Mouse (Mus musculus) heart, embryonic 12.5 days (tissue): ENCODE measurements around the gene Cdh18. TPM values are rescaled to one million over a fixed set of nuclear protein-coding genes. Genes with fewer than 3 reads are reported as not detected.
"Not testable (repeated sequence)": the region's sequence is repeated elsewhere in the genome, so short reads cannot be mapped to it uniquely, and the experiment has no call there.

Experiments
- ATAC-seq: fragments of 200-750 bp; cut with Nextera tagmentation; 2 replicates; pipeline ENCODE4 v1.8.0; 2017; ENCODE audit warnings: moderate TSS enrichment, moderate library complexity; ENCODE audit not compliant: insufficient number of reproducible peaks, low FRiP score
- H3K27ac ChIP-seq: fragments of 300-500 bp; sonication (generic); 2 replicates; pipeline ENCODE4 v1.5.1; 2016; ENCODE audit warnings: mild to moderate bottlenecking, moderate library complexity; ENCODE audit not compliant: poor library complexity, severe bottlenecking
- H3K27me3 ChIP-seq: fragments of 300-500 bp; sonication (generic); replicated peaks from 2 replicates; pipeline ENCODE4 v1.6.1; 2016; ENCODE audit warnings: mild to moderate bottlenecking, moderate library complexity
- H3K36me3 ChIP-seq: fragments of 300-500 bp; sonication (generic); 2 replicates; pipeline ENCODE4 v1.6.1; 2016; ENCODE audit warnings: mild to moderate bottlenecking, moderate library complexity
- H3K4me1 ChIP-seq: fragments of 300-500 bp; sonication (generic); replicated peaks from 2 replicates; pipeline ENCODE4 v1.6.1; 2016; ENCODE audit warnings: mild to moderate bottlenecking
- H3K4me2 ChIP-seq: fragments of 300-500 bp; sonication (generic); 2 replicates; pipeline ENCODE4 v1.6.1; 2016; ENCODE audit warnings: mild to moderate bottlenecking, moderate library complexity
- H3K4me3 ChIP-seq: fragments of 300-500 bp; sonication (generic); 2 replicates; pipeline ENCODE4 v1.5.1; 2016; ENCODE audit warnings: mild to moderate bottlenecking
- H3K9ac ChIP-seq: fragments of 300-500 bp; sonication (generic); 2 replicates; pipeline ENCODE4 v1.6.1; 2016; ENCODE audit warnings: mild to moderate bottlenecking, moderate library complexity
- H3K9me3 ChIP-seq: fragments of 300-500 bp; sonication (generic); replicated peaks from 2 replicates; pipeline ENCODE4 v1.6.1; 2016; ENCODE audit warnings: mild to moderate bottlenecking, moderate library complexity
- WGBS: fragments of 180-500 bp; shearing (Covaris S2); methylation state at CpG from one replicate; pipeline ENCODE4 v1.1.7; 2016; 5-methylcytosine and 5-hydroxymethylcytosine counted together
- polyA plus RNA-seq: library from polyadenylated mRNA; unstranded; fragments of >200 nt; fragmentation: Nextera tagmentation; extraction: Ambion mirVana; gene quantifications from 2 replicates; pipeline ENCODE4 v1.2.1, GENCODE M21; 2016

The Cdh18 gene
- polyA plus RNA-seq, 1 experiment from 2014 or later = 0.10 TPM

DNA sequence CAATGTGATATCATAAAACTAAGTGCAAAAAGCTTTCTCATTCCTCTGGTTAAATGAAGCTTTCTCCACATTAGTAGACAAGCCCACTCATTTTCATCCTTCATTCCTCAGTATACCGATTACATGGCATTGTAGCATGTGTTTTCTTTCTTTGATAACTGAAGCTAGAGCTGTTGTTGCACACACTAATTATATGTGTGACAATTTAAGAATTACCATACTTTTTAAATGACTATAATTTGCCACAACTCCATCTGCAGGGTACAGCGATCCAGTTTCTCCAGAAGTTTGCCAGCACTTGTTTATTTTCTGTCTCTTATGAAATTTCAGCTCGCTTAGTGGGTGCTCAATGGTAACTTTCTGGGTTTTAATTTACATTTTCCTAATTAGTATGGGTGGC lies 663.2 kb downstream of the Cdh18 start:
- no peak for ATAC-seq
- Histone ChIP-seq H3K4me3 (no peak overlapping the region), H3K9me3 (no peaks in the 10 kb centered on the region), H3K27me3 (no peaks in the 10 kb centered on the region), H3K27ac (no peak overlapping the region), H3K9ac (no peak overlapping the region), H3K36me3 (no peaks in the 10 kb centered on the region), H3K4me1 (no peaks in the 10 kb centered on the region), H3K4me2 (no peak overlapping the region)
- 82% methylated on average over 3 of the region's 3 CpGs for WGBS

GRCm38 (mm10) chr15:23230616-23231015 lies 681.8 kb downstream of the Cdh18 start:
- ATAC-seq = no peak
- H3K4me3 ChIP-seq = no peak overlapping the region
- 55% methylated on average over 2 of the region's 2 CpGs for WGBS

DNA sequence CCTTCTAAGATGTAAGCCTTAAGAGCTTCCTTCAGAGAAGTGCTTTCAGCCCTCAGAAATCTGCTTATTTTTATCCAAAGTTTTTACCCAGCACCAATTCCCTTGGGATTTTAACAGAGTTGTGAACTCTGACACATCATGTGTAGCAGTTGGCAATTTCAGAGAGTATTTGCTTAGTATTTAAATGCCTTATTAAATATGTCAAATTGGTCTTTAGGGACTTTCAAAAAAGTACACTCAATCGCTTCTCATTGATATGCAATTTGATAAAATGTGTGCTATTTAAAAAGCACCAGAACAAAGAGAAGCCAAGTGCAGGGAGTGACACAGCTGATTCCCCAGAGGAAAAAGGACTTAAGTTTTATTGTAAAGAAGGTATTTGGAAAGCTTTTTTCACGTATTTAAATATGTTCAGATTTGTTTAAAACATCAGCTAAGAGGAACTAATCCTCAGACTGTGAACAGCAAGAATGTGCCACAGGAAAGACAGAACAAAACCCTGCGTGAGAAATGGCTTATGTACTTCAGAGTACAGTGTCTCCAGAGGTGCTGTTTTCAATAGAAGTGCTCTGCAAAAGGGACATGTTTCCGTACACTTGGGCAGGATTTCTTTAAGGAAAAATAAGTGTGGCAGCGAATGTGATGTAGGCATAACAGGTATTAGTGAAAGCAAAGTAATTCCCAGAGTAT lies 709.1 kb downstream of the Cdh18 start:
- no peaks in the 10 kb centered on the region for H3K4me1 ChIP-seq
- 63% methylated on average over 5 of the region's 5 CpGs for WGBS

More at GRCm38 (mm10) chr15:23230616-23231015, 681.8 kb downstream of the Cdh18 start:
- Histone ChIP-seq H3K27me3 (no peaks in the 10 kb centered on the region), H3K4me1 (no peaks in the 10 kb centered on the region), H3K9me3 (no peaks in the 10 kb centered on the region), H3K36me3 (no peaks in the 10 kb centered on the region), H3K9ac (no peak overlapping the region), H3K4me2 (no peak overlapping the region), H3K27ac (no peak overlapping the region)

DNA sequence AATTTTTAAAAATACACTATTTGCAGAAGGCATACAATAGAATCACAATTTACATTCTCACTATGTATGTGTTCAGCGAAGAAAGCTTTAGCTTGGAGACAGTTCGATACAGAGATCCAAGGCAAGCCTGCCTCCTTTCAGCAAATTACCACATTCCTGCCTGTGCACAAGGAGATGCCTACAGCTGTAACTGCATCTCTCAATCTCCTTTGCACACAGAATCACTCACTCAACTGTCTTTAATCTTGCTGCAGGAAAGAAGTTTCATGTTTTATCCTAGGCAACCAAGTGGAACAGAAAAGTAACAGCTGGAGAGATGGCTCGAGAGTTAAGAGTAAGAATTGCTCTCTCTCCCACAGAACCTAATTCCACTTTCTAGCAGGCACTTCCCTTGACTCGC lies 729.6 kb downstream of the Cdh18 start:
- 74% methylated on average over 4 of the region's 4 CpGs for WGBS
- H3K9ac ChIP-seq = no peak overlapping the region

More for the DNA sequence above, 709.1 kb downstream of the Cdh18 start:
- no peak overlapping the region for H3K9ac ChIP-seq
- H3K4me3 ChIP-seq = no peak overlapping the region
- no peaks in the 10 kb centered on the region for H3K27me3 ChIP-seq
- no peak for ATAC-seq
- no peaks in the 10 kb centered on the region for H3K36me3 ChIP-seq
- H3K27ac ChIP-seq = no peak overlapping the region
- H3K4me2 ChIP-seq = no peak overlapping the region
- no peaks in the 10 kb centered on the region for H3K9me3 ChIP-seq

GRCm38 (mm10) chr15:23305018-23305417 lies 756.2 kb downstream of the Cdh18 start:
- Histone ChIP-seq H3K9ac (no peak overlapping the region), H3K4me2 (no peak overlapping the region), H3K9me3 (no peaks in the 10 kb centered on the region), H3K4me1 (no peaks in the 10 kb centered on the region), H3K4me3 (no peak overlapping the region), H3K36me3 (no peaks in the 10 kb centered on the region), H3K27ac (no peak overlapping the region), H3K27me3 (no peaks in the 10 kb centered on the region)
- 61% methylated on average over 1 of the region's 1 CpGs for WGBS
- no peak for ATAC-seq

More for the DNA sequence above, 729.6 kb downstream of the Cdh18 start:
- Histone ChIP-seq H3K27me3 (no peaks in the 10 kb centered on the region), H3K4me3 (no peak overlapping the region), H3K4me1 (no peaks in the 10 kb centered on the region), H3K9me3 (no peaks in the 10 kb centered on the region), H3K27ac (no peak overlapping the region), H3K36me3 (no peaks in the 10 kb centered on the region), H3K4me2 (no peak overlapping the region)
- ATAC-seq = no peak

DNA sequence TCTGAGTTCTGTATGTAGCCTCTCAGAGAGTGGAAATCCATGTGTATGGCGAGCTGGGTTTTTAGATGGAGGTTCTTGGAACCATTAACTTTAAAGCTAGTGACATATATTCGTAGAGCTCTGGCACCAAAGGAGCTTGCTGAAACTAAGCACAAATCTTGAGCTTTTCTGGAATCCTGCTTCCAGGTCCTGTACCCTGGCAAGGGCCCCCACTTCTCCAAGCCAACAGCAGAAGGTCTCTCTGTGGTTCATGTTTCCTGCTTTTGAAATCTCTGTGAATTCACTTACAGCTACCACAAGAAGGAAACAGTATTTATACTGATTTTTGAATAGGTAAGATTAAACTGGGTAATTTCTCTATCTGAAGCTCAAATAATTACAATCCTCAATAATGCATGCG lies 767.9 kb downstream of the Cdh18 start:
- Histone ChIP-seq H3K36me3 (no peaks in the 10 kb centered on the region), H3K27me3 (no peaks in the 10 kb centered on the region), H3K9me3 (no peaks in the 10 kb centered on the region), H3K27ac (no peak overlapping the region), H3K4me1 (no peaks in the 10 kb centered on the region), H3K4me2 (no peak overlapping the region), H3K9ac (no peak overlapping the region), H3K4me3 (no peak overlapping the region)
- 75% methylated on average over 3 of the region's 3 CpGs for WGBS
- no peak for ATAC-seq

- Histone ChIP-seq H3K9me3 (no peaks in the 10 kb centered on the region), H3K27ac (no peak overlapping the region), H3K36me3 (no peaks in the 10 kb centered on the region), H3K4me1 (no peaks in the 10 kb centered on the region), H3K9ac (no peak overlapping the region), H3K4me2 (no peak overlapping the region), H3K4me3 (no peak overlapping the region), H3K27me3 (no peaks in the 10 kb centered on the region)
- no peak for ATAC-seq
These were observed 768.6 kb downstream of the Cdh18 start for GRCm38 (mm10) chr15:23317409-23317808.

DNA sequence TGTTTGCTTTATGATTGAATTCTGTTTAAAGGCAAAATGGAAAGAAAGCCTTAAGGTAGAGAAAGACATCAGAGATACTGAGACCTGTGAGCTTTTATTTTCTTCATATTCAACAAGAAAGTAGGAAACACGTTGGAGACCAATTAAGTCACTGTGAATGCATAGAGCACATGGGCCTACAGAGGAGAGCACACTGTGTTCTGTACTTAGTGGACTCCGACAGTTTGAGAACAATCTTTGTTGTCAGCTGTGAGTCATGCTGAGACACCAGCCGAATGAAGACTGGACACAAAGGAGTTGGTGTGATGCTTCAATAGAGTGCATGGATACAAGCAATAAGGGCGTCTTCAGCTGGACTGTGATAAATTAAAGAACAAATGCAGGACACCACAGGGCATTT lies 791.5 kb downstream of the Cdh18 start:
- H3K4me3 ChIP-seq, H3K9ac ChIP-seq, H3K4me1 ChIP-seq, H3K4me2 ChIP-seq, H3K27ac ChIP-seq, ATAC-seq, H3K9me3 ChIP-seq, H3K36me3 ChIP-seq, H3K27me3 ChIP-seq: not testable (repeated sequence)
- no CpG with 5 or more reads among the region's 4 CpGs for WGBS

GRCm38 (mm10) chr15:23351078-23351477 lies 802.3 kb downstream of the Cdh18 start:
- no peaks in the 10 kb centered on the region for H3K27me3 ChIP-seq
- H3K4me1 ChIP-seq = no peaks in the 10 kb centered on the region
- 79% methylated on average over 2 of the region's 2 CpGs for WGBS
- no peak for ATAC-seq
- H3K4me3 ChIP-seq = no peak overlapping the region
- no peak overlapping the region for H3K4me2 ChIP-seq
- H3K27ac ChIP-seq = no peak overlapping the region
- no peaks in the 10 kb centered on the region for H3K9me3 ChIP-seq
- H3K36me3 ChIP-seq = no peaks in the 10 kb centered on the region
- H3K9ac ChIP-seq = no peak overlapping the region

DNA sequence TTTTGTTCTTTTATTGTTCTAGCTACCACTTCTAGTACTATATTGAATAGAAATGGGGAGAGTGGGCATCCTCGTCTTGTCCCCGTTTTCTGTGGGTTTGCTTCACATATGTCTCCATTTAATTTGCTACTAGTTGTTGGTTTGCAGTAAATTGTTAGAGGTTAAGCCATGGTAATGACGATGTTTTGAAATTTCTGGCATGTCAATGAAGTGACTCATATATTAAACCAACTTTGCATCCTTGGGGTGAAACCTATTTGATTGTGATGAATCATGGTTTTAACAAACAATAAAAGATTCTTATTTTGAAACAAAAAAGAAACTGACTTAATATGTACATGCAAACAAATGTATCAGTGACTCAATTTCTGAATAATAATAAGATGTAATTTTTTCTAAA lies 817.5 kb downstream of the Cdh18 start:
- Histone ChIP-seq H3K4me3 (no peak overlapping the region), H3K27me3 (no peaks in the 10 kb centered on the region), H3K9ac (no peak overlapping the region), H3K4me1 (no peaks in the 10 kb centered on the region), H3K4me2 (no peak overlapping the region), H3K27ac (no peak overlapping the region), H3K9me3 (no peaks in the 10 kb centered on the region), H3K36me3 (no peaks in the 10 kb centered on the region)
- ATAC-seq = no peak
- 78% methylated on average over 3 of the region's 3 CpGs for WGBS

GRCm38 (mm10) chr15:23367712-23368111 lies 818.9 kb downstream of the Cdh18 start:
- H3K4me2 ChIP-seq = no peak overlapping the region
- H3K9ac ChIP-seq = no peak overlapping the region
- H3K4me1 ChIP-seq = no peaks in the 10 kb centered on the region
- no peaks in the 10 kb centered on the region for H3K36me3 ChIP-seq
- H3K9me3 ChIP-seq = no peaks in the 10 kb centered on the region
- no peaks in the 10 kb centered on the region for H3K27me3 ChIP-seq
- ATAC-seq = no peak
- WGBS = 27% methylated on average over 1 of the region's 1 CpGs
- no peak overlapping the region for H3K27ac ChIP-seq
- no peak overlapping the region for H3K4me3 ChIP-seq
